Mouse (Mus musculus) ES-Bruce4 (cell line): ENCODE results near the gene Frmd3. TPM values are rescaled to one million over a fixed set of nuclear protein-coding genes. Genes with fewer than 3 reads are reported as not detected.

Source experiments
- H3K27ac ChIP-seq: 2 replicates; pipeline ENCODE4 v1.5.1; 2012; ENCODE audit warnings: low read length, inconsistent platforms; ENCODE audit not compliant: insufficient read depth
- H3K27me3 ChIP-seq: 2 replicates; pipeline ENCODE4 v1.6.1; 2012; ENCODE audit warnings: mild to moderate bottlenecking, low read length, inconsistent platforms; ENCODE audit not compliant: control insufficient read depth, poor library complexity, insufficient read depth, severe bottlenecking
- H3K36me3 ChIP-seq: 2 replicates; pipeline ENCODE4 v1.6.1; 2012; ENCODE audit warnings: inconsistent platforms, mild to moderate bottlenecking, low read length, moderate library complexity; ENCODE audit not compliant: control insufficient read depth, poor library complexity, insufficient read depth, severe bottlenecking
- H3K4me1 ChIP-seq: one replicate; pipeline ENCODE4 v1.8.1; 2011; ENCODE audit warnings: low read length; ENCODE audit not compliant: control insufficient read depth, insufficient read depth
- H3K4me3 ChIP-seq: 2 replicates; pipeline ENCODE4 v1.5.1; 2011; ENCODE audit warnings: low read depth, mild to moderate bottlenecking, low read length
- H3K9ac ChIP-seq: 2 replicates; pipeline ENCODE4 v1.6.1; 2012; ENCODE audit warnings: low read depth, mild to moderate bottlenecking, inconsistent platforms; ENCODE audit not compliant: poor library complexity, severe bottlenecking
- H3K9me3 ChIP-seq: replicated peaks from 2 replicates; pipeline ENCODE4 v1.6.1; 2012; ENCODE audit warnings: mild to moderate bottlenecking, low read length, inconsistent platforms; ENCODE audit not compliant: control insufficient read depth, poor library complexity, insufficient read depth, severe bottlenecking
- CTCF ChIP-seq: IDR thresholded peaks from one replicate; pipeline ENCODE4 v1.8.1; 2011; ENCODE audit warnings: low read depth, low read length
- EP300 ChIP-seq: IDR thresholded peaks from 2 replicates; pipeline ENCODE4 v1.6.1; 2011; ENCODE audit warnings: low read depth, low read length; ENCODE audit not compliant: insufficient read depth
- POLR2A ChIP-seq: IDR thresholded peaks from one replicate; pipeline ENCODE4 v1.8.1; 2011; ENCODE audit warnings: low read length; ENCODE audit not compliant: insufficient read depth
- polyA plus RNA-seq: library from polyadenylated mRNA; stranded (reverse); fragments of >200 nt; gene quantifications from 2 replicates; pipeline ENCODE4 v1.2.4, GENCODE M21; 2011; ENCODE audit warnings: low read depth; ENCODE audit not compliant: missing spikeins, insufficient read depth, insufficient read length

The Frmd3 gene
- polyA plus RNA-seq, result 0.24 and 0.39 TPM in 2 replicates

DNA sequence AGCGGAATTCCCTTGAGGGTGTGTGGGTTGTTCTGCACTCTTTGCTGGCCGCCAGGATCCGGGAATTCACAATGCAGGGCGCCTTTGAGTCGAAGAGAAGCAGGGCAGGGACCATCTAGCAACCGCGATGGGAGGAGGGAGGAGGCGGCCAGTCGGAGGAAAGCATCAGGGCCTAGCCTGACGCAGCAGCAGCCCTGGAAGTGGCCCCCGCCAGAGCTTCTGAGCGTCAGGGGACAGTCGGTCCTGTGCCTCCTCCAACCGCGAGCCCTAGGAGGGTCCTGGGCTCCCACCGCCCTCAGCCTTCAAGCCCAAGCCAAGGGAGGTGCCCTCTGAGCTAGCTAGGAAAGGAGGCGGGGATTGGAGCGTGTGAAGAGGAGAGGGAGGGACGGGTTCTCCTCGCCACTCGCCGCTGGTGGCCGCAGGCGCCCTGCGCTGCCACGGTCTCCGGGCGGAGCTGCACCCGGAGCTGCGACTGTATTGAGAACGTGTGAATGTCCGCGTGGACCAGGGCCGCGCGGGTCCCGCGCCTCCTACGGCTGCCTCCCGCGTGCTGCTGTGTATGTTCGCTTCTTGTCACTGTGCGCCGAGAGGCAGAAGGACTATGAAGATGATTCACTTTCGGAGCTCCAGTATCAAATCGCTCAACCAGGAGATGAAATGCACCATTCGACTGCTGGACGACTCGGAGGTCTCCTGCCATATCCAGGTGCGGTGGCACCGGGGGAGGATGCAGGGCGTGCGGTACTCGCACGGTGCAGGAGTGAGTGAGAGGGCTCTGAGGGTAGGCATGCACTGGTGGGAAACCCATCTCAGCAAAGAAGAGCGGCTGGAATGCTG is at the start of gene Frmd3:
Gene Frmd3, plus strand, starts transcription at position 232 of the 837 bp plus-strand sequence.
- Histone ChIP-seq H3K36me3 (no peaks in the 10 kb centered on the region), H3K9me3 (no peaks in the 10 kb centered on the region), H3K27me3 (no peaks in the 10 kb centered on the region; the same call in 1 of the 2 replicates), H3K9ac (peak within 1 kb of the TSS; percentile 16; the same call in 1 of the 2 replicates), H3K4me3 (peak within 1 kb of the TSS; percentile 61), H3K27ac (no peak within 1 kb of the TSS), H3K4me1 (no peaks in the 10 kb centered on the region)
- TF ChIP-seq CTCF (no peak), POLR2A (no peak), EP300 (no peak)

- Histone ChIP-seq H3K9ac (no peak overlapping the region), H3K9me3 (no peaks in the 10 kb centered on the region), H3K4me3 (no peak overlapping the region), H3K27me3 (no peaks in the 10 kb centered on the region), H3K36me3 (no peaks in the 10 kb centered on the region), H3K4me1 (no peaks in the 10 kb centered on the region), H3K27ac (no peak overlapping the region)
- TF ChIP-seq CTCF (no peak), POLR2A (no peak), EP300 (no peak)
Measured at GRCm38 (mm10) chr4:73980454-73980853, 32.8 kb upstream of the Frmd3 start.

DNA sequence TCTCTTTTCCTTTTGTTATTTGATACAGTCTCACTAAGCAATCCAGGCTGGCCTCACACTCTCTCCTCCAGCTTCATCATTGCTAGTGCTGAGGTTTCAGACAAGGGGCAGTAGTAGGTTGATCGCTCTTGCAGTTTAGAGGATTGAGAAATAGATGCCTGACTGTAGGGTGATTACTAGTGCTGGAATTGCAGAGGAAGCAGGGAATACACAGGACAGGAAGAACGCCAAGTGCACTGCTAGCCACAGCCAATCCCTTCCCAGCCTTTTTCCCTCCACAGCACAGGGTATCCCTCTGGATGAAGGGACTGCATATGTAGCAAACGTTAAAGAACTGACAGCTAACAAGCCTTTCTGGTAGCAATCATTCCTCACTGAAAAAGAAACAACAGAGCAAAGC is 965 bp upstream of the Frmd3 start:
- Histone ChIP-seq H3K9me3 (no peaks in the 10 kb centered on the region), H3K27me3 (no peaks in the 10 kb centered on the region; the same call in 1 of the 2 replicates)
- no peak for TF ChIP-seq EP300
- no peak for TF ChIP-seq POLR2A
- no peak for TF ChIP-seq CTCF

DNA sequence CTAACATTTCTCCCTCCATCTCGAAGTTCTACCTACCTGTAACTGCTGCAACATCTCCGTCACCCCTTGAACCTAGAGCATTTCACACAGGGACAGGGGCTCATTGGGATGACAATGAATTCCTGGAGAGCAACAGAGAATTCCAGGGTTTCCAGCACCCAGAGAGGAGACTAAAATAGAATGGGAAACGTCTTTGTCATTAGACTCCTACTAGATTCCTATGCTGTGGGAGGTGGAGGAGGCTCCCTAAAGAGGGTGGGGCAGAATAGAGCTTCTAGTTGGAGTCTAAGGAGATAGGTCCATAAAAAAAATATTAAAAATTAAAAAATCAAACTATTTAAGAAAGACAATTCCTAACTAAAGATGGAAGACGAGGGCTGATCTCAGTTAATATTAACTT is 542 bp upstream of the Frmd3 start:
- Histone ChIP-seq H3K27me3 (no peaks in the 10 kb centered on the region; the same call in 1 of the 2 replicates), H3K36me3 (no peaks in the 10 kb centered on the region), H3K9me3 (no peaks in the 10 kb centered on the region), H3K9ac (no peak overlapping the region), H3K4me1 (no peaks in the 10 kb centered on the region), H3K27ac (no peak overlapping the region), H3K4me3 (no peak overlapping the region)
- TF ChIP-seq CTCF, result no peak
- no peak for TF ChIP-seq POLR2A
- no peak for TF ChIP-seq EP300

More for the DNA sequence above, 965 bp upstream of the Frmd3 start:
- no peak overlapping the region for H3K9ac ChIP-seq
- no peak overlapping the region for H3K4me3 ChIP-seq
- no peak overlapping the region for H3K27ac ChIP-seq
- no peaks in the 10 kb centered on the region for H3K36me3 ChIP-seq
- H3K4me1 ChIP-seq, result no peaks in the 10 kb centered on the region

DNA sequence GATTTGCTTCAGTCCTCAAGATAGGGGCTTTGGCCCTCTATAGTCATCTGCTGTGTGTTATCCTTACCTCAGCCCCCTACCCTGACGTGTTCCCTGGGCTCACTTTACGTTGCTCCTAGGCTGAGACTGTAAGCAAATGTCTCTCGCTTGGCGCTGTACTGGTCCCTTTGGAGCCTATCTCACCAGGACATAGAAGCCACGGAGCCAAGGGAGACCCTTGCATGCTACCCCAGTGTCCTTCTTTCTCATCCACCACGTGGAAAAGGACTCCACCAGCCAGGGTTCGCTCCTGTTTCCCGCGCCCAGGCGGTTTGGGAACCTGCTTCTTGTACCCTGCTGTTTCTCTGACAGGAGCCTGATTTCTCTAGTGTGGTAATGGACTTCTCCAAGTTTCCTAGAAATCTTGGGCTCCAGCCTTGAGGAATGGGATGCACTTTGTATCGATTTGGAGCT is 832 bp downstream of the Frmd3 start:
- H3K27ac ChIP-seq, result no peak overlapping the region
- no peaks in the 10 kb centered on the region for H3K36me3 ChIP-seq
- H3K27me3 ChIP-seq, result no peaks in the 10 kb centered on the region; the same call in 1 of the 2 replicates
- TF ChIP-seq CTCF (no peak), POLR2A (no peak), EP300 (no peak)
- no peak overlapping the region for H3K9ac ChIP-seq
- H3K4me1 ChIP-seq, result no peaks in the 10 kb centered on the region
- peak overlapping the region; percentile 61 for H3K4me3 ChIP-seq
- no peaks in the 10 kb centered on the region for H3K9me3 ChIP-seq

DNA sequence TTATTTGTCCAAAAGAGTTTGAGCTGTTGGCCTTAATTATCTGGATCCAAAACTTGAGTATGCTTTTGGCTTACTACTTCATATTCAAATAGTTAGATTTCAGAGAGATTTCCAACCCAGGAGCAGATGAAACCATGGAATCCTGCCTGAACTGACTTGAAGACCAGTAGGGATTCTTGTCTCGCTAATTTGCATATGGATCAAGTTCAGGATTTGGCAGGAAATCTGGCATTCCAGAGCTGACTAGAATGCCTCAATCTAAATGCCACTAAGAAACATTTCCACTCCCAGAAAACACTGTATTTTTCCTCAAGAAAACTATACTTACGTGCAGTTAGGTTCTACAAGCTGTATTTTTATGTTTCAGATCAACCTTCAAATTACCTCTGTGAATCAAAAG is 6.8 kb downstream of the Frmd3 start:
- Histone ChIP-seq H3K27me3 (no peaks in the 10 kb centered on the region), H3K36me3 (no peaks in the 10 kb centered on the region), H3K9ac (no peak overlapping the region), H3K4me3 (no peak overlapping the region), H3K27ac (no peak overlapping the region), H3K9me3 (no peaks in the 10 kb centered on the region), H3K4me1 (no peaks in the 10 kb centered on the region)
- no peak for TF ChIP-seq CTCF
- no peak for TF ChIP-seq POLR2A
- no peak for TF ChIP-seq EP300
